Mouse (Mus musculus) hindbrain, embryonic 14.5 days (tissue): ENCODE measurements around the gene Ltbp2. TPM values are rescaled to one million over a fixed set of nuclear protein-coding genes. Genes with fewer than 3 reads are reported as not detected.

Experiments used
- ATAC-seq: fragments of 200-750 bp; cut with Nextera tagmentation; 2 replicates; pipeline ENCODE4 v1.8.0; 2017; ENCODE audit warnings: moderate number of reproducible peaks, mild to moderate bottlenecking, moderate TSS enrichment, moderate library complexity; ENCODE audit not compliant: low FRiP score
- DNase-seq: peaks from one replicate; pipeline ENCODE4 v3.0.0-alpha.2; 2015; ENCODE audit warnings: low spot score
- H3K27ac ChIP-seq: fragments of 300-500 bp; sonication (generic); 2 replicates; pipeline ENCODE4 v1.5.1; 2014; ENCODE audit warnings: mild to moderate bottlenecking, moderate library complexity
- H3K27me3 ChIP-seq: fragments of 300-500 bp; sonication (generic); 2 replicates; pipeline ENCODE4 v1.6.1; 2014; ENCODE audit warnings: mild to moderate bottlenecking, low read length, mixed read lengths; ENCODE audit not compliant: control insufficient read depth, insufficient read depth
- H3K36me3 ChIP-seq: fragments of 300-500 bp; sonication (generic); replicated peaks from 2 replicates; pipeline ENCODE4 v1.6.1; 2014; ENCODE audit not compliant: control insufficient read depth, insufficient read depth
- H3K4me1 ChIP-seq: fragments of 300-500 bp; sonication (generic); replicated peaks from 2 replicates; pipeline ENCODE4 v1.6.1; 2014; ENCODE audit warnings: antibody characterized with exemption, low read length, mixed read lengths; ENCODE audit not compliant: control insufficient read depth, insufficient read depth
- H3K4me2 ChIP-seq: fragments of 300-500 bp; sonication (generic); replicated peaks from 2 replicates; pipeline ENCODE4 v1.6.1; 2014; ENCODE audit warnings: mild to moderate bottlenecking, moderate library complexity
- H3K4me3 ChIP-seq: fragments of 300-500 bp; sonication (generic); replicated peaks from 2 replicates; pipeline ENCODE4 v1.5.1; 2014; ENCODE audit warnings: mild to moderate bottlenecking, low read length
- H3K9ac ChIP-seq: fragments of 300-500 bp; sonication (generic); 2 replicates; pipeline ENCODE4 v1.6.1; 2014
- H3K9me3 ChIP-seq: fragments of 300-500 bp; sonication (generic); 2 replicates; pipeline ENCODE4 v1.6.1; 2016; ENCODE audit warnings: low read length; ENCODE audit not compliant: control insufficient read depth
- WGBS: fragments of 180-500 bp; shearing (Covaris S2); extraction: QIAGEN DNeasy Blood & Tissue Kit; methylation state at CpG from one replicate; pipeline ENCODE4 v1.1.7; 2014; 5-methylcytosine and 5-hydroxymethylcytosine counted together
- polyA plus RNA-seq: library from polyadenylated mRNA; unstranded; fragments of >200 nt; fragmentation: Nextera tagmentation; extraction: Ambion mirVana; gene quantifications from 2 replicates; pipeline ENCODE4 v1.2.1, GENCODE M21; 2014

Gene Ltbp2
- polyA plus RNA-seq, 1 experiment from 2014 or later: 0.07 TPM

DNA sequence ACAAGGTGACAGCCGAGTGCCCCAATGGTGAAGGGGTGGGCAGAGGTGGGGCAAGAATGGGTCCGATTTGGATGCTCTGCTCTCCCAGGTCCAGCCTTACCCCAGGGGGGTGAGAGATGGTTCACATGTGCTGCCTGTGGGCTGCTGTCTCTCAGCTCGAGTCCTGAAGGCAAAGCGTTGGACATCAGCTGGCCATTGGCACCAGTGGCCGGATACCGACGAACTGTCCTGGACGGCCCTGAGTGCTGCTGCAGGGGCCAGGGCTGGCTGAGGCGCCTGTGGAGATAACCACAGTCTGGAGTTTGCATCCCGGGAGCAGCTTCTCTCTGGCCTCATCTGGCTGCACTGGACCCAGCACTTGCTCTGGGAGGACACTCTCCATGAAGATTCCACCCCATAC lies 44.7 kb downstream of the Ltbp2 start:
- no peak overlapping the region for H3K27ac ChIP-seq
- H3K36me3 ChIP-seq: no peaks in the 10 kb centered on the region
- DNase-seq: no peak
- WGBS: 84% methylated on average over 10 of the region's 10 CpGs
- H3K27me3 ChIP-seq: no peaks in the 10 kb centered on the region
- no peak overlapping the region for H3K4me3 ChIP-seq
- H3K9me3 ChIP-seq: no peaks in the 10 kb centered on the region
- no peak overlapping the region for H3K9ac ChIP-seq
- no peak overlapping the region for H3K4me2 ChIP-seq
- no peaks in the 10 kb centered on the region for H3K4me1 ChIP-seq
- no peak for ATAC-seq

GRCm38 (mm10) chr12:84831141-84831540 lies 45.2 kb downstream of the Ltbp2 start:
- ATAC-seq (no peak), DNase-seq (no peak)
- Histone ChIP-seq H3K4me3 (no peak overlapping the region), H3K4me2 (no peak overlapping the region), H3K9ac (no peak overlapping the region), H3K27ac (no peak overlapping the region), H3K36me3 (no peaks in the 10 kb centered on the region), H3K4me1 (no peaks in the 10 kb centered on the region), H3K27me3 (no peaks in the 10 kb centered on the region), H3K9me3 (no peaks in the 10 kb centered on the region)
- WGBS: 81% methylated on average over 5 of the region's 5 CpGs

- WGBS: 93% methylated on average over 5 of the region's 5 CpGs
- H3K27ac ChIP-seq: no peak overlapping the region
- DNase-seq (no peak), ATAC-seq (no peak)
- H3K4me3 ChIP-seq: no peak overlapping the region
- no peaks in the 10 kb centered on the region for H3K4me1 ChIP-seq
- H3K9ac ChIP-seq: no peak overlapping the region
- H3K27me3 ChIP-seq: no peaks in the 10 kb centered on the region
- no peaks in the 10 kb centered on the region for H3K9me3 ChIP-seq
- no peaks in the 10 kb centered on the region for H3K36me3 ChIP-seq
- H3K4me2 ChIP-seq: no peak overlapping the region
These were observed 45.9 kb downstream of the Ltbp2 start for GRCm38 (mm10) chr12:84830438-84830837.

GRCm38 (mm10) chr12:84829913-84830312 lies 46.4 kb downstream of the Ltbp2 start:
- Histone ChIP-seq H3K9ac (no peak overlapping the region), H3K36me3 (no peaks in the 10 kb centered on the region), H3K4me2 (no peak overlapping the region), H3K4me1 (no peaks in the 10 kb centered on the region), H3K27ac (no peak overlapping the region), H3K9me3 (no peaks in the 10 kb centered on the region), H3K27me3 (no peaks in the 10 kb centered on the region), H3K4me3 (no peak overlapping the region)
- DNase-seq: no peak
- WGBS: 68% methylated on average over 10 of the region's 10 CpGs
- ATAC-seq: no peak

- ATAC-seq (no peak), DNase-seq (no peak)
- H3K4me1 ChIP-seq: no peaks in the 10 kb centered on the region
- H3K4me2 ChIP-seq: no peak overlapping the region
- H3K36me3 ChIP-seq: no peaks in the 10 kb centered on the region
- H3K27me3 ChIP-seq: no peaks in the 10 kb centered on the region
- no peak overlapping the region for H3K27ac ChIP-seq
- 84% methylated on average over 20 of the region's 20 CpGs for WGBS
- H3K9me3 ChIP-seq: no peaks in the 10 kb centered on the region
- H3K4me3 ChIP-seq: no peak overlapping the region
- no peak overlapping the region for H3K9ac ChIP-seq
These were observed 47.1 kb downstream of the Ltbp2 start for GRCm38 (mm10) chr12:84829109-84829724.

DNA sequence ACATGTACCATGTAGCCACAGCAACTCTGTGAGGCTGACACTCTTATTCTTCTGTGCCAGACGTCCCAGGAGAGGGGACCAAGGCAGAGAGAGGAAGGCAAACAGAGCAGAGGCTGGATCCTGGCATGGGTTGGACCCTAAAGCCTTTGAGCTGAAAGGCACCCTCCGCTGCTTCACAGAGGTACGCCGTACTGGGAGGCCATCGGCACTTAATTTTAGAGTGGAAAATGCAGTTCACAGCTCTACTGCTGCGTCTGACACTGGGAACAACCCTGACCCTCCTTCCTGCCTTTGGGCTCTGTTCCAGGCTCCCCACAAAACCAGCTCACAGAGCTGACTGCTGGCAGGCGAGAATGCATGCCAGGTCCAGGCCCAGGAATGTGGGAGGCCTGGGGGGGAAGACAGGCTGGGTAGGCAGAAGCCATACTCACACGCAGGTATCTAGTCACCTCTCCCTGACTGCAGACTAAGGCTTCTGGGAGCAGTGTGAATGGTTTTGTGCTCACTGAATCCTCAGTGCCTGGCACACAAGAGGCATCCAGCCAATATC lies 48.9 kb downstream of the Ltbp2 start:
- WGBS: 68% methylated on average over 8 of the region's 8 CpGs
- H3K9ac ChIP-seq: no peak overlapping the region
- no peak for DNase-seq

GRCm38 (mm10) chr12:84824203-84824602 lies 52.1 kb downstream of the Ltbp2 start:
- ATAC-seq: no peak
- no peaks in the 10 kb centered on the region for H3K27me3 ChIP-seq
- no peak overlapping the region for H3K4me3 ChIP-seq
- H3K9me3 ChIP-seq: no peaks in the 10 kb centered on the region
- no peak overlapping the region for H3K27ac ChIP-seq
- no peak overlapping the region for H3K4me2 ChIP-seq
- H3K9ac ChIP-seq: no peak overlapping the region
- H3K36me3 ChIP-seq: no peaks in the 10 kb centered on the region
- no peak for DNase-seq
- H3K4me1 ChIP-seq: no peaks in the 10 kb centered on the region
- WGBS: 60% methylated on average over 5 of the region's 5 CpGs

More for the DNA sequence above, 48.9 kb downstream of the Ltbp2 start:
- no peaks in the 10 kb centered on the region for H3K9me3 ChIP-seq
- H3K4me2 ChIP-seq: no peak overlapping the region
- no peaks in the 10 kb centered on the region for H3K36me3 ChIP-seq
- no peak for ATAC-seq
- H3K27ac ChIP-seq: no peak overlapping the region
- H3K4me1 ChIP-seq: no peaks in the 10 kb centered on the region
- no peaks in the 10 kb centered on the region for H3K27me3 ChIP-seq
- H3K4me3 ChIP-seq: no peak overlapping the region

GRCm38 (mm10) chr12:84823601-84824000 lies 52.7 kb downstream of the Ltbp2 start:
- no peak for ATAC-seq
- no peaks in the 10 kb centered on the region for H3K27me3 ChIP-seq
- no peak overlapping the region for H3K27ac ChIP-seq
- DNase-seq: no peak
- no peak overlapping the region for H3K9ac ChIP-seq
- no peak overlapping the region for H3K4me2 ChIP-seq
- H3K4me3 ChIP-seq: no peak overlapping the region
- H3K36me3 ChIP-seq: no peaks in the 10 kb centered on the region
- H3K4me1 ChIP-seq: no peaks in the 10 kb centered on the region
- H3K9me3 ChIP-seq: no peaks in the 10 kb centered on the region
- WGBS: 75% methylated on average over 7 of the region's 7 CpGs

- Histone ChIP-seq H3K27me3 (no peaks in the 10 kb centered on the region), H3K9me3 (no peaks in the 10 kb centered on the region), H3K4me1 (no peaks in the 10 kb centered on the region), H3K9ac (no peak overlapping the region), H3K36me3 (no peaks in the 10 kb centered on the region), H3K27ac (no peak overlapping the region), H3K4me3 (no peak overlapping the region), H3K4me2 (no peak overlapping the region)
- 84% methylated on average over 13 of the region's 13 CpGs for WGBS
- DNase-seq: no peak
- ATAC-seq: no peak
These were observed 56.8 kb downstream of the Ltbp2 start for GRCm38 (mm10) chr12:84819236-84820168.
